Mouse (Mus musculus): ENCODE data around the gene Ascl2. TPM values are rescaled to one million over a fixed set of nuclear protein-coding genes. Genes with fewer than 3 reads are reported as not detected.

The Ascl2 gene
- polyA plus RNA-seq, 1 experiment from 2014 or later, result 0.29 TPM

DNA sequence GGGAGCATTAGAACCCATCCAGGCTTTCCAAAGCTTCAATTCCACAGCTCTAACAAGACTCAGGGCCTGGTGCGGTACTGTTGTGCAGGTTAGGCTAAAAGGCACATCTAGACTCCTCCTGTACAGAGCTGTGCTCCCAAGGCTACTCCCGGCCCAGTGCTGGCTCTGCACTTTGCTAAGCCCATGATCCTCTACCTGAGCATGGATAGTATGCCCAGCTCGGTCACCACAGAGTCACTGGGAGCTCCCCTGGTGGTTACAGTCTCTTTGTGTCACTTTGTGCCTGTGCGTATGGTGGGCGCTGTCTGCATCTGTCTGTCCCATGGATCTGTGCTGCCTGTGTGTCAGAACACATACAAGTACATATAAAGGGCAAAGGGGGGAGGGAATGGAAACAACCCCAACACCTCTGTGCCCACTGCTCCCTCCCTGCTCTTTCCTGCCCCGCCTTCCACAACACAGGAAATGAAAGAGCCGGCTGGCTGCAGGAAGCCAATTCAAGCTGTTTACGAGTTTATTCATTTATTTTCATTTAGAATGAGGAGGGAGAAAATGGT lies 39.4 kb upstream of the Ascl2 start:
- Histone ChIP-seq H3K9me3 (no peaks in the 10 kb centered on the region), H3K27ac (peak overlapping the region; percentile 96), H3K4me1 (peaks cover 21% of the 10 kb centered on the region), H3K36me3 (no peaks in the 10 kb centered on the region), H3K4me2 (replicated peaks) (peak overlapping the region; percentile 26), H3K9ac (no peak overlapping the region), H3K27me3 (no peaks in the 10 kb centered on the region), H3K4me3 (no peak overlapping the region)
- 46% methylated on average over 8 of the region's 8 CpGs for WGBS
- 0 out of 2 replicates have a peak, but pooled peaks have one; percentile 12 for ATAC-seq (ENCODE audit: insufficient number of reproducible peaks, insufficient read depth, low FRiP score, low TSS enrichment)

DNA sequence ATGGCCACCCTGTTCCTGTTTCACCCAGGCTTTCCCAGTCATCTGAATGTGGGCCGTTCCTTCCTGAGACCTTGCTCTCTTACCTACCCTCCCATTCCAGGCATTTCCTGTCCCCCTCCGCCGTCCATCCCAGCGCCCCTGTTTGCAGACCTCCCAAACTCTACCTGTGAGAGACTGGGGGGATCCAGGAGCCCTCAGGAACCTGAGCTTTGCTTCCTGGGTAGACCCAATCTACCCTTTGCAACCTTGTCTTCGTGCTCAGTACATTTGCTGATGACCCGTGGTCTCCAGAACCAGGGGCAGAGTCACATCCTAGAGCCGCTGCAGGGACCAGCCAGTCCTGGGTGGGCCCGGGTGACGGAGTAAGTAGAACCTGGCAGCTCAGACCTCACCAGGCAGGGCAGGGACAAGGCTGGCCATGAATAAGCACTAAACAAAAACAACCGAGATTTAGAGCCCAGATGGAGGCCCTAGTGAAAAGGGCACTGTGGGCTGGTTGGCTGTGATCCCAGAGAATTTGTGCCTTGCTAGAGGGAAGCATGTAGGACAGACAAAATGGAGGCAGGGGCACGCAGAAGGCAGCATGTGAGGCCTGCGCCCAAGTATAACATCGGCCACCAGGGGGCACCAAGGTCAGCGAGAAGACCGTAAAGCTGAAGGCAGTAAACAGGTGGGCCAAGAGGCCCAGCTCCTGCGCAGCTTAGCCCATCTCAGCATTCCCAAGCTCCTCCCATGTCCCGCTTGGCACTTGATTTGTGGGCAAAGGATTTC lies 38.7 kb upstream of the Ascl2 start:
- Histone ChIP-seq H3K27me3 (no peaks in the 10 kb centered on the region), H3K36me3 (no peaks in the 10 kb centered on the region), H3K4me1 (peaks cover 21% of the 10 kb centered on the region), H3K9me3 (no peaks in the 10 kb centered on the region), H3K9ac (no peak overlapping the region), H3K4me2 (replicated peaks) (no peak overlapping the region), H3K27ac (peak overlapping the region; percentile 96), H3K4me3 (no peak overlapping the region)
- 44% methylated on average over 17 of the region's 17 CpGs for WGBS
- 0 out of 2 replicates have a peak, but pooled peaks have one; percentile 38 for ATAC-seq (ENCODE audit: insufficient number of reproducible peaks, insufficient read depth, low FRiP score, low TSS enrichment)

DNA sequence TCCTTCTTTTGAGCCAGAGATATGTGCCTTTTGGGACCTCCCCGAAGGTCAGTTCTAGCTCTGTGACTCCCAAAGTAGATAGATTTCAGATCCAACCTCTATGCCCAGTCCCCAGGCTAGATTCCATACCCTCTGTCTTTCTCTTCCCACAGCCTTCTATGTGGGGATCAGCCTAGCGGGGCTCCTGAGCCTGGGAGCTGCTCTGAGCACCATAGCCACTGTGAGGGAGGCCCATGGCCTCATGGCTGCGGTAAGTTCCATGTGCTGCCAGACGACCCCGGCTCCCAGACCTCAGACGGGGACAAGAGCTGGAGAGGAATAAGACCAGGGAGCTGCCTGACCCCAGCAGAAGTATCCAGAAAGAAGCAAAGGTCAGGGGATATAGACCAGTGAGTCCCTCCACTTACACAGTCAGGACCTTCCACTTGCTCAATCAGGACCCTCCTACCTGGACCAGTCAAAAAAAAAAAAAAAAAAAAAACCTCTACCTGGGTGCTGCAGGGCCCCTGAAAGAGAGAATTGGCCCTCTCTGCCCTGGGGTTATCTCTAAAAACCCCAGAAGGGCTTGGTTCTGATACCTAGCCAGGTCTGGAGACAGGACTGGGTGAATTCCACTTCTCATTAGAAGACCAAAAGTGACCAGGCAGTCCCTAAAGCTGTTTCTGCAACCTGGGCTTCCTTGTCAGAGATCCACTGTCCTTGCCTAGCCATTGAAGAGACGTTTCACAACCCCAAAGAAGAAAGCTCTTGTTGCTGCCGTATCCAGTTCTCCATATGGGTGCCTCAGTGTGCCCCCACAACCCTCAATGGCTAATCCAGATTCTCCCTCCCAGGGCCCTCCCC lies 37.9 kb upstream of the Ascl2 start:
- no peak overlapping the region for H3K4me2 ChIP-seq (replicated peaks)
- ATAC-seq (ENCODE audit: insufficient number of reproducible peaks, insufficient read depth, low FRiP score, low TSS enrichment), result no peak
- H3K9ac ChIP-seq, result no peak overlapping the region
- H3K27ac ChIP-seq, result no peak overlapping the region
- no peaks in the 10 kb centered on the region for H3K9me3 ChIP-seq
- peaks cover 21% of the 10 kb centered on the region for H3K4me1 ChIP-seq
- H3K27me3 ChIP-seq, result no peaks in the 10 kb centered on the region
- no peaks in the 10 kb centered on the region for H3K36me3 ChIP-seq
- whole genome bisulfite sequencing, result 87% methylated on average over 8 of the region's 8 CpGs
- no peak overlapping the region for H3K4me3 ChIP-seq

DNA sequence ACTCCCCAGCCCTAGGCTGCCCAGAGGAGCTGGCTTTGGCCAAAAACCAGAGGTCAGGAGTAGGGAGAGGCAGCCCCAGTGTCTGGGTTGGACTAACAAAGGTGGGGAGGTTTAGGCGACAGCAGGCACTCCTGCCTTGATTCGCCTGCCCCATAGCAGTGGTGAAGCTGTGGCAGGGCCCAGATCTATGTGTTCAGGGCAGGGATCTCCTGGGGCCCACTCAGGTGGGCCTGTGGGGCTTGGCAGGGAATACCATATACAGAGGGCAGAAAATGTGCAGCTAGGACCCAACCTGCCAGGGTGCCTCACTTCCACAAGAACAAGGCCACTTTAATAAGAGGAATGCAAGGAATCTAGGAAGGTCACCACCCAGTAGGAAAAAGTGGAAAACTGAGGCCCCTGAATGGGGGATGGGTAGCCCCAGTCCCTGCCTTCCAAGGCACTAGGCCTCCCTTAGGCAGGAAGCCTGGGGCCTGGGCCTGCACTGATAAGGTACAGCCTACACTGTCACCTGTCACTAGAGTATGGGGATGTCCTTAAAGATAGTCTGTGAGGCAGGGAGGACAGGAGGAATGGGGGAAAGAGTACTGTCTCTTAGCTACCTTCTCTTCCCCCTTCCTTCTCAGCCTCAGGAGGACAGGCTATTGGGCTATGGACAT lies 37.2 kb upstream of the Ascl2 start:
- Histone ChIP-seq H3K4me2 (replicated peaks) (no peak overlapping the region), H3K36me3 (no peaks in the 10 kb centered on the region), H3K4me1 (peaks cover 21% of the 10 kb centered on the region), H3K9me3 (no peaks in the 10 kb centered on the region), H3K27ac (0 out of 2 replicates have a peak overlapping the region, but pooled peaks have one; percentile 9), H3K27me3 (no peaks in the 10 kb centered on the region), H3K4me3 (no peak overlapping the region), H3K9ac (no peak overlapping the region)
- ATAC-seq (ENCODE audit: insufficient number of reproducible peaks, insufficient read depth, low FRiP score, low TSS enrichment), result no peak
- WGBS, result 81% methylated on average over 2 of the region's 2 CpGs

DNA sequence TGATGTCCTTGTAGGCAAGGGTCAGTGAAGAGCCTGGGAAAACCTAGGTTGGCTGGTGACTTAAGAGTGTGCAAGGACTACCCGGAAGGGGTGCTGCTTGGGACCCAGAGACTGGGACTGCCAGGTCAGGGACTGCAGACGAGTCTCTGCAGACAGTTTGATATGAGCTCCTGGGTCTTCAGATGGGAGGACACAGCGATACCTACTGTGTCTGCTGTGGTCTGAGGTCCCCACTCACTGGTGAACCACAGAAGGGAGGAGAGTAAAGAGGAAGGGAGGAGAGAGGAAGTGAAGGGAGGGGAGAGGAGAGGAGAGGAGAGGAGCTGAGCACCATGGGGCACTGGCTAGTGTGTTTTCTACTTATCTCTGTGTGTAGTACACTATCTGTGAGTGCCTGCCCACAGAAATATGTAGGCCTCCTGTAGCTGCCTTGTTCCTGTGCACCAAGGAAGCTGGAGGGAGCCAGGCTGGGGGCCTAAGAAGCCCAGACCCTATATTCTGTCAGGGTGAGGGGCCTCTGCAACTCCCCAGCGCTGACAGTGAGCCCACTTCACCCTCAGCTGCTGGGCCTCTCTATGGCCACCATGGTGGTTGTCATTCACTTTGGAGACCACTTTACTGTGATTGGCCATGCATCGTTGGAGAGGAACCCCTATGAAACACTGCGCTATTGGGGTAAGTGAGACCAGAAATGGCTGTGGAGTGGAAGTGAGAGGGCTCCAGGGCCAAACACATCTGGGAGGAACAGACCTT lies 36.5 kb upstream of the Ascl2 start:
- 91% methylated on average over 6 of the region's 6 CpGs for WGBS
- H3K9ac ChIP-seq, result no peak overlapping the region
- 0 out of 2 replicates have a peak overlapping the region, but pooled peaks have one; percentile 9 for H3K27ac ChIP-seq
- no peak overlapping the region for H3K4me2 ChIP-seq (replicated peaks)
- H3K4me3 ChIP-seq, result no peak overlapping the region
- H3K27me3 ChIP-seq, result no peaks in the 10 kb centered on the region
- ATAC-seq (ENCODE audit: insufficient number of reproducible peaks, insufficient read depth, low FRiP score, low TSS enrichment), result no peak
- H3K4me1 ChIP-seq, result peaks cover 21% of the 10 kb centered on the region
- no peaks in the 10 kb centered on the region for H3K36me3 ChIP-seq
- no peaks in the 10 kb centered on the region for H3K9me3 ChIP-seq

DNA sequence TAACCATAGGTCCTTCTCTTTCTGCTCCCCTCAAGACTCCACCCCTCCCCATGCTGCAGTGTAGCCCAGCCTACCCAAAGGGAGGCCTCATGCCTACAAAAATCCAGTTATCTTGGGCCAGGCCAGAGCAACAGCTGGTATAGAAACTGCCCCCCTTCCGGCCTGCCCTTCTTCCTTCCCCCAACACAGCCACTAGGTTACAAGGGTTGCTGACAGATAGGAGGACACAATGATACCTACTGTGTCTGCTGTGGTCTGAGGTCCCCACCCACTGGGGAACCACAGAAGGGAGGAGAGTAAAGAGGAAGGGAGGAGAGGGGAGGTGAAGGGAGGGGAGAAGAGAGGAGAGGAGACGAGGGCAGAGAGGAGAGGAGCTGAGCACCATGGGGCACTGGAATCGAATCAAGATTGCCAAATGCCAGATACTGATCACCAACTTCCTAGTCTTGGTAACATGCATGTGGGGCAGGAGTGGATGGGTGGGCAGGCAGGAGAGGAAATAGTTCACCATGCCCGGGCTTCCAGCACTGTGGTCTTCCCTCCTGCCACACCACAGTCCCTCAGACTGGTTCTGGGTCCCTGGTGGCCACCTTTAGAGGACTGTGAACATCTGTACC lies 35.8 kb upstream of the Ascl2 start, which contains the start of gene Tspan32:
Tspan32 (plus strand) TSS at position 320 of the 617 bp plus-strand sequence.
- 75% methylated on average over 4 of the region's 4 CpGs for WGBS
- no peaks in the 10 kb centered on the region for H3K27me3 ChIP-seq
- H3K4me2 ChIP-seq (replicated peaks), result no peak within 1 kb of the TSS
- no peak within 1 kb of the TSS for H3K9ac ChIP-seq
- peaks cover 19% of the 10 kb centered on the region for H3K4me1 ChIP-seq
- H3K4me3 ChIP-seq, result no peak within 1 kb of the TSS
- no peaks in the 10 kb centered on the region for H3K36me3 ChIP-seq
- no peak for ATAC-seq (ENCODE audit: insufficient number of reproducible peaks, insufficient read depth, low FRiP score, low TSS enrichment)
- no peaks in the 10 kb centered on the region for H3K9me3 ChIP-seq
- 0 out of 2 replicates have a peak within 1 kb of the TSS, but pooled peaks have one; percentile 9 for H3K27ac ChIP-seq

DNA sequence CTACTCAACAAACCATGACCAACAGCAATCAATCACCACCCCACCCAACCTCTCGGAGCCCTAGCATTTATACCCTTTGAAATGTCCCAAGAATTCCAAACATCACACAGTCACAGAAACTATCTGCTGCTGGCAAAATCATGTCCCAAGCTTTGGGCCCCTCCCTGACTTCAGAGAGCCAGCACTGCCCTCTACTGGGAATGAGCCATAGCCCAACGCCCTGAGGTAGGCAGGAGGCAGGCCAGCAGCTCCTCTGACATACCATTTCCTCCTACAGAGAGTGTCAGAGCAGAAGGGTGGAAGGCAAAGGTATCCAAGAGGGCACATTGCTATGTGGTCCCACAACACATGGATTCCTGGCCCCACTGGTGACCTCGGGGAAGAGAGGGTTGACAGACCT lies 33.6 kb upstream of the Ascl2 start:
- Histone ChIP-seq H3K4me3 (no peak overlapping the region), H3K36me3 (no peaks in the 10 kb centered on the region), H3K4me1 (peaks cover 6% of the 10 kb centered on the region; the same call in 1 of the 2 replicates), H3K9me3 (no peaks in the 10 kb centered on the region), H3K9ac (no peak overlapping the region), H3K4me2 (replicated peaks) (no peak overlapping the region), H3K27ac (no peak overlapping the region), H3K27me3 (no peaks in the 10 kb centered on the region)
- WGBS, result 26% methylated on average over 3 of the region's 3 CpGs
- no peak for ATAC-seq (ENCODE audit: insufficient number of reproducible peaks, insufficient read depth, low FRiP score, low TSS enrichment)

DNA sequence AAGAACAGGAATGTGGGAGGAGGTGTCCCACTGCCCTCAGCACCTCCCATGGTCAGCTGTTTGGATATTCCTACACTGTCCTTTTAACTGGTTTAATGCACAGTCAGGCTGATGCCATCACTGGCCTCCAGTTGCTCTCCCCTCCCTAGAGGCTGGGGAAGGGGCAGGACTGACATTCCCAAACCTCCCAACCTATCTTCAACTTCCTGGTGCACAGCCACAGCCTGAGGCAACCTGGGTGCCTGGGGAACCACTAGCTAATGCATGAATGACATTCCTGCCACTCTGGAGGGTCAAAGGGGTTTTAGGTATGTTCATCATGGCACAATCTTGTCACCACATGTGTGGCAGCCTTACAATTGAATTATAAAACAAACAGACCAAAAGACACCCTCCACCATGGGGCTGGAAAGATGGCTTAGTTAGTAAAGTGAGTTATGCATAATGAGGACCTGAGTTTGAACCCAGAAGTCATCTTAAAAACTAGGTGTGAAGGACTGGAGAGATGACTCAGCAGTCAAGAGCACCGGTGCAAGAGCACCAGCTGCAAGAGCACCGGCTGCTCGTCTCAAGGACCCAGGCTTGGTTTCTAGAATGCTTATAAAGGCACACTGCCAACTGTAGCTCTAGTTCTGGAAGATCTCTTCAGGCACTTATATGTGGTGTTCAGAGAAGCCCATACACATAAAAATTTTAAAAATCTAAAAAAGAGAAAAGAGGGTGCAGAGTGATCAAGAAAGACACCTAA lies 28.5 kb upstream of the Ascl2 start:
- Histone ChIP-seq H3K9me3 (no peaks in the 10 kb centered on the region), H3K27me3 (no peaks in the 10 kb centered on the region), H3K4me2 (replicated peaks) (no peak overlapping the region), H3K9ac (no peak overlapping the region), H3K4me3 (no peak overlapping the region), H3K4me1 (no peaks in the 10 kb centered on the region), H3K36me3 (no peaks in the 10 kb centered on the region), H3K27ac (no peak overlapping the region)
- WGBS, result 67% methylated on average over 3 of the region's 3 CpGs
- no peak for ATAC-seq (ENCODE audit: insufficient number of reproducible peaks, insufficient read depth, low FRiP score, low TSS enrichment)

DNA sequence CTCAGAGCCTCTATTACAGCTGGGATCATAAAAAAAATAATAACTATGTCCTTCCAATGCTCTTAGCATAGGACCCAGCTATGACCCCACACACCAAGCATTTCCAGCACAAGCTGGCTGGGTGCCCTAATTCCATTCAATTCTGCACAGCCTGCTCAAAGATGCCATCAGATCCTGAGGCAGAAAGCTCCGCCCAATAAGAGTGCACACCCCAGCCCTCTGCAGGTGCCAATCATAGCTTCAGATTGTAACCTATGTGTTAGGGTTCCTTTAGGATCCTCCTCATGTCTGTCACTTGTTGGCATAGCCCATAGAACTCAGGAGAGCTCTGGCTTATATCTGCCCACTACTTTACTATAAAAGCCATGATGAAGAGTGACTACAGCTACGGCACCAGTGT lies 27.9 kb upstream of the Ascl2 start:
- H3K36me3 ChIP-seq, result no peaks in the 10 kb centered on the region
- H3K4me1 ChIP-seq, result no peaks in the 10 kb centered on the region
- H3K9me3 ChIP-seq, result no peaks in the 10 kb centered on the region
- no peak for ATAC-seq (ENCODE audit: insufficient number of reproducible peaks, insufficient read depth, low FRiP score, low TSS enrichment)
- H3K4me3 ChIP-seq, result no peak overlapping the region
- H3K9ac ChIP-seq, result no peak overlapping the region
- H3K27me3 ChIP-seq, result no peaks in the 10 kb centered on the region
- H3K4me2 ChIP-seq (replicated peaks), result no peak overlapping the region
- WGBS, result 81% methylated on average over 2 of the region's 2 CpGs
- no peak overlapping the region for H3K27ac ChIP-seq

DNA sequence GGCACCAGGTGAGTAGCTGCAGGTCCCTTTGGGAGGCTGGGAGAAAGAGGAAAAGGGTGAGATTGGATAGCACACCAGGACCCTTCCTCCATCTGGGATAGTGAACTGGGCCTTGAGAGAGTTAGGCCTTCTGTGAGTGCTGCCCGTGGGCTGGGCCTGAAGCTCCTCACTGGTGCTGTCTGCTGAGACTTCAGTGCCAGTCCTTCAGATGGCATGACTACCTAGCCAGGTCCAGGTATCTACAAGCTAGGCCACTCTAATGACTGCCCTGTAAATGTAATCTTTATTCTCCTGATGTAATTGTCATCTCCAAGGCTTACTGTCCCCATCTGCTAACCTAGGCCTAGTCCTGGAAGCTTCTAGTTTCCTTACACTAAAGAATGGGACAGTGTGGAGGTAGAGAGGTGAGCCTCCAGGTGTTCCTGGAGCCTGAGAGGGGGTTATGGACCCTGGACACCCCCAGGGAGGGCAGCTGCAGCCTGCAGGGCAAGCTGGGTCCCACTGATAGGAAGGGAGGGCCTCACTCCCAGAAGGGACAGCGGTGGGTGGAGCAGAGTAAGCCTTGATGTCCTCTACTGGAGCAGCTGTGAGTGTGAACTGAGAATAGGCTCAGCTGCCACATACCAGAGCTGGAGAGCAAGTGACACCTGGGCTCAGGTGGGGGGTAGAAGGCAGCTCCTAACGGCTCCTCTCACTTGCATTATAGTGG lies 26.7 kb upstream of the Ascl2 start:
- no peak overlapping the region for H3K9ac ChIP-seq
- no peak for ATAC-seq (ENCODE audit: insufficient number of reproducible peaks, insufficient read depth, low FRiP score, low TSS enrichment)
- H3K4me3 ChIP-seq, result no peak overlapping the region
- 64% methylated on average over 3 of the region's 3 CpGs for WGBS
- H3K4me1 ChIP-seq, result no peaks in the 10 kb centered on the region
- no peaks in the 10 kb centered on the region for H3K36me3 ChIP-seq
- no peak overlapping the region for H3K27ac ChIP-seq
- no peaks in the 10 kb centered on the region for H3K9me3 ChIP-seq
- H3K4me2 ChIP-seq (replicated peaks), result no peak overlapping the region
- H3K27me3 ChIP-seq, result no peaks in the 10 kb centered on the region
